Mouse (Mus musculus) heart, postnatal 0 days (tissue): ENCODE results near the gene Col4a2. TPM values are rescaled to one million over a fixed set of nuclear protein-coding genes. Genes with fewer than 3 reads are reported as not detected.

Experiments
- ATAC-seq: fragments of 200-750 bp; cut with Nextera tagmentation; 2 replicates; pipeline ENCODE4 v1.8.0; 2017; ENCODE audit warnings: low read depth, moderate number of reproducible peaks, moderate library complexity; ENCODE audit not compliant: insufficient read depth
- DNase-seq: peaks from one replicate; pipeline ENCODE4 v3.0.0-alpha.2; 2016; ENCODE audit warnings: low spot score
- H3K27ac ChIP-seq: fragments of 300-500 bp; sonication (generic); 2 replicates; pipeline ENCODE4 v1.5.1; 2014; ENCODE audit warnings: low read depth, mild to moderate bottlenecking
- H3K27me3 ChIP-seq: fragments of 300-500 bp; sonication (generic); 2 replicates; pipeline ENCODE4 v1.6.1; 2014; ENCODE audit warnings: low read length, mixed read lengths; ENCODE audit not compliant: control insufficient read depth, insufficient read depth
- H3K36me3 ChIP-seq: fragments of 300-500 bp; sonication (generic); replicated peaks from 2 replicates; pipeline ENCODE4 v1.6.1; 2014; ENCODE audit warnings: low read length, mixed read lengths; ENCODE audit not compliant: control insufficient read depth, insufficient read depth
- H3K4me1 ChIP-seq: fragments of 300-500 bp; sonication (generic); 2 replicates; pipeline ENCODE4 v1.6.1; 2014; ENCODE audit warnings: antibody characterized with exemption; ENCODE audit not compliant: control insufficient read depth, insufficient read depth
- H3K4me2 ChIP-seq: fragments of 300-500 bp; sonication (generic); 2 replicates; pipeline ENCODE4 v1.6.1; 2014; ENCODE audit warnings: low read depth, mild to moderate bottlenecking, low read length, moderate library complexity
- H3K4me3 ChIP-seq: fragments of 300-500 bp; sonication (generic); 2 replicates; pipeline ENCODE4 v1.5.1; 2014; ENCODE audit warnings: low read depth, low read length
- H3K9ac ChIP-seq: fragments of 300-500 bp; sonication (generic); replicated peaks from 2 replicates; pipeline ENCODE4 v1.6.1; 2014; ENCODE audit warnings: low read depth, low read length, mixed read lengths
- H3K9me3 ChIP-seq: fragments of 300-500 bp; sonication (generic); replicated peaks from 2 replicates; pipeline ENCODE4 v1.6.1; 2016; ENCODE audit warnings: low read length; ENCODE audit not compliant: control insufficient read depth
- CTCF ChIP-seq: IDR thresholded peaks from 2 replicates; pipeline ENCODE4 v1.5.1; 2016; ENCODE audit warnings: antibody characterized with exemption, control low read depth, low read depth
- EP300 ChIP-seq: IDR thresholded peaks from 2 replicates; pipeline ENCODE4 v1.6.1; 2016; ENCODE audit warnings: antibody characterized with exemption, low read depth
- WGBS: fragments of 180-500 bp; shearing (Covaris S2); extraction: QIAGEN DNeasy Blood & Tissue Kit; methylation state at CpG from one replicate; pipeline ENCODE4 v1.1.7; 2014; 5-methylcytosine and 5-hydroxymethylcytosine counted together
- polyA plus RNA-seq: library from polyadenylated mRNA; unstranded; fragments of >200 nt; fragmentation: Nextera tagmentation; extraction: Ambion mirVana; gene quantifications from 2 replicates; pipeline ENCODE4 v1.2.1, GENCODE M21; 2015
- total RNA-seq: library from RNA; depleted of rRNA; stranded (reverse); fragments of >200 nt; gene quantifications from 2 replicates; pipeline ENCODE4 v1.2.3, GENCODE M21; 2014; ENCODE audit warnings: low replicate concordance

Col4a2 gene
- total and polyA plus RNA-seq, 2 experiments from 2014 or later, result 98.5 to 315 TPM

GRCm38 (mm10) chr8:11270826-11271225, 41.8 kb upstream of the Col4a2 start:
- DNase-seq, result no peak
- no peak for ATAC-seq
- H3K4me1 ChIP-seq, result peaks cover 73% of the 10 kb centered on the region
- no peak for TF ChIP-seq CTCF
- TF ChIP-seq EP300, result no peak
- H3K4me2 ChIP-seq, result no peak overlapping the region
- no peak overlapping the region for H3K4me3 ChIP-seq
- no peaks in the 10 kb centered on the region for H3K9me3 ChIP-seq
- H3K27ac ChIP-seq, result peak overlapping the region; percentile 65
- WGBS, result 61% methylated on average over 6 of the region's 6 CpGs
- no peak overlapping the region for H3K9ac ChIP-seq
- H3K27me3 ChIP-seq, result no peaks in the 10 kb centered on the region
- H3K36me3 ChIP-seq, result peaks cover 8% of the 10 kb centered on the region; the same call in 1 of the 2 replicates

- TF ChIP-seq CTCF (no peak), EP300 (no peak)
- H3K9me3 ChIP-seq, result no peaks in the 10 kb centered on the region
- H3K4me2 ChIP-seq, result no peak overlapping the region
- no peaks in the 10 kb centered on the region for H3K27me3 ChIP-seq
- WGBS, result 46% methylated on average over 6 of the region's 6 CpGs
- ATAC-seq (no peak), DNase-seq (no peak)
- peaks cover 75% of the 10 kb centered on the region for H3K4me1 ChIP-seq
- H3K9ac ChIP-seq, result no peak overlapping the region
- H3K4me3 ChIP-seq, result no peak overlapping the region
- H3K36me3 ChIP-seq, result no peaks in the 10 kb centered on the region
- H3K27ac ChIP-seq, result peak overlapping the region; percentile 65
Observed at GRCm38 (mm10) chr8:11272205-11272604, 40.4 kb upstream of the Col4a2 start.

GRCm38 (mm10) chr8:11273506-11274158, 39.0 kb upstream of the Col4a2 start:
- Histone ChIP-seq H3K4me2 (no peak overlapping the region), H3K27me3 (no peaks in the 10 kb centered on the region), H3K4me1 (peaks cover 78% of the 10 kb centered on the region), H3K36me3 (no peaks in the 10 kb centered on the region), H3K9ac (no peak overlapping the region), H3K4me3 (no peak overlapping the region), H3K27ac (peak overlapping the region; percentile 17), H3K9me3 (no peaks in the 10 kb centered on the region)
- DNase-seq (no peak), ATAC-seq (peak; percentile 40)
- WGBS, result 55% methylated on average over 15 of the region's 15 CpGs
- TF ChIP-seq EP300 (no peak), CTCF (no peak)

GRCm38 (mm10) chr8:11274415-11274814, 38.2 kb upstream of the Col4a2 start:
- ATAC-seq (peak; percentile 55), DNase-seq (no peak)
- Histone ChIP-seq H3K27ac (peak overlapping the region; percentile 17), H3K9ac (no peak overlapping the region), H3K4me2 (peak overlapping the region; percentile 3), H3K9me3 (no peaks in the 10 kb centered on the region), H3K4me3 (no peak overlapping the region), H3K36me3 (no peaks in the 10 kb centered on the region), H3K27me3 (no peaks in the 10 kb centered on the region), H3K4me1 (peaks cover 81% of the 10 kb centered on the region)
- WGBS, result 22% methylated on average over 7 of the region's 7 CpGs
- TF ChIP-seq EP300, result no peak
- no peak for TF ChIP-seq CTCF

GRCm38 (mm10) chr8:11276286-11276685, 36.3 kb upstream of the Col4a2 start:
- Histone ChIP-seq H3K4me3 (no peak overlapping the region), H3K27ac (no peak overlapping the region), H3K9ac (no peak overlapping the region), H3K36me3 (no peaks in the 10 kb centered on the region), H3K9me3 (no peaks in the 10 kb centered on the region), H3K4me2 (no peak overlapping the region), H3K4me1 (peaks cover 80% of the 10 kb centered on the region), H3K27me3 (no peaks in the 10 kb centered on the region)
- TF ChIP-seq EP300 (no peak), CTCF (no peak)
- no peak for DNase-seq
- WGBS, result 64% methylated on average over 6 of the region's 6 CpGs
- no peak for ATAC-seq

GRCm38 (mm10) chr8:11277602-11278051, 35.0 kb upstream of the Col4a2 start:
- DNase-seq (no peak), ATAC-seq (no peak)
- Histone ChIP-seq H3K4me1 (peaks cover 70% of the 10 kb centered on the region), H3K27ac (peak overlapping the region; percentile 86), H3K9ac (no peak overlapping the region), H3K4me2 (no peak overlapping the region), H3K4me3 (no peak overlapping the region), H3K9me3 (no peaks in the 10 kb centered on the region), H3K36me3 (no peaks in the 10 kb centered on the region), H3K27me3 (no peaks in the 10 kb centered on the region)
- TF ChIP-seq CTCF (no peak), EP300 (no peak)
- 60% methylated on average over 3 of the region's 3 CpGs for WGBS
